In the genomic region with DNA sequence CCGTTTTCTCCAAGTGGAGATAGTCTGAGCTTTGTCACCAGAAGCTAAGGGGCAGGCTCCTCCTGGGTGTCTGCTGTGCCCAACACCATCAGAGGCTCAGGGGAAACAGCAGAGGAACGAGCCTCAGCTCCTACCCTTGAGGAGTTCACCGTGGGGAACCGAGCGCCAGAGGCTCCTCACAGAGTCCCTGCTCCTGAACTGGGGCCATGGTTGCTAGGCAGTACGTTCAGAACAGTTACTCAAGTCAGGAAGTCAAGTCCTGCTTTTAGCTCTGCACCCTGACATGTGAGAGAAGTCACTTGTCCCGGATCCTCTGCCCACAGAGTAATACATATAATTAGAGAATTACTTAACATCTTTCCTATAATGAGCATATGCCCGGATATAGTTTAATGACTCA, we compare ENCODE assay signal across 9 mouse cellular contexts. TPM values are rescaled to one million over a fixed set of nuclear protein-coding genes. Genes with fewer than 3 reads are reported as not detected.
DNase-seq lines count a peak whose midpoint lies in the region; ATAC-seq lines count a peak whose summit lies in the region.
"Had no signal": no experiment of that assay in that cellular context is flagged by ENCODE, and none has a peak within 500 bp of the region (broad histone marks: within the 10 kb centered on the region; RNA-seq: fewer than 3 reads in every experiment).

No protein-coding gene starts in this region.

- no peak overlapping the region for H3K4me2 ChIP-seq in kidney, embryonic 16.5 days (replicated peaks; ENCODE audit: low read depth, low read length)
- H3K4me2 ChIP-seq in embryonic facial prominence, embryonic 14.5 days (ENCODE audit: low read depth, low read length), result peak overlapping the region; percentile 33; the same call in 1 of the 2 replicates

- H3K27me3 ChIP-seq in kidney, embryonic 16.5 days (ENCODE audit: insufficient read depth, low read length), result no peaks in the 10 kb centered on the region
- H3K27me3 ChIP-seq in embryonic facial prominence, embryonic 14.5 days (replicated peaks; ENCODE audit: control insufficient read depth, insufficient read depth, low read length), result no peaks in the 10 kb centered on the region

- WGBS in kidney, embryonic 16.5 days, result 34% methylated on average over 8 of the region's 8 CpGs
- 17% methylated on average over 8 of the region's 8 CpGs for WGBS in embryonic facial prominence, embryonic 14.5 days

- ATAC-seq in kidney, embryonic 16.5 days (ENCODE audit: low FRiP score, low TSS enrichment), result no peak
- peak; percentile 71 for ATAC-seq in embryonic facial prominence, embryonic 14.5 days (ENCODE audit: low read depth)
- no peak for ATAC-seq in erythroblast, adult 5-6 weeks (replicated peaks; ENCODE audit: low FRiP score, poor library complexity, severe bottlenecking)

- no peaks in the 10 kb centered on the region for H3K36me3 ChIP-seq in kidney, embryonic 16.5 days (ENCODE audit: insufficient read depth, low read length)
- H3K36me3 ChIP-seq in embryonic facial prominence, embryonic 14.5 days (ENCODE audit: control insufficient read depth, insufficient read depth, low read length), result no peaks in the 10 kb centered on the region

- H3K9ac ChIP-seq in kidney, embryonic 16.5 days (replicated peaks; ENCODE audit: low read length), result peak overlapping the region; percentile 38; the same call in 1 of the 2 replicates
- H3K9ac ChIP-seq in embryonic facial prominence, embryonic 14.5 days (ENCODE audit: low read depth, low read length), result peak overlapping the region; percentile 42; the same call in 1 of the 2 replicates

- no peak overlapping the region for H3K27ac ChIP-seq in kidney, embryonic 16.5 days (ENCODE audit: low read length)
- peak overlapping the region; percentile 70 for H3K27ac ChIP-seq in embryonic facial prominence, embryonic 14.5 days (replicated peaks; ENCODE audit: low read depth, low read length)

- H3K9me3 ChIP-seq in kidney, embryonic 16.5 days (ENCODE audit: low read length), result no peaks in the 10 kb centered on the region
- H3K9me3 ChIP-seq in embryonic facial prominence, embryonic 14.5 days (ENCODE audit: control insufficient read depth, low read length), result no peaks in the 10 kb centered on the region

- H3K4me3 ChIP-seq in kidney, embryonic 16.5 days (ENCODE audit: low read length), result no peak overlapping the region
- H3K4me3 ChIP-seq in embryonic facial prominence, embryonic 14.5 days (ENCODE audit: low read depth, low read length), result no peak overlapping the region

- DNase-seq in kidney, postnatal 36 days, result no peak
- DNase-seq in embryonic facial prominence, embryonic 14.5 days (ENCODE audit: low spot score), result no peak
- peak; percentile 29 to 48 for DNase-seq in heart, postnatal 36 days
- DNase-seq in neural tube, embryonic 10.5 days (ENCODE audit: extremely low spot score, low spot score), result peak; percentile 32
- no peak for DNase-seq in ovary, postnatal 36 days (ENCODE audit: low spot score)
- no peak for DNase-seq in adrenal gland, adult 2 months

- H3K4me1 ChIP-seq in kidney, embryonic 16.5 days (ENCODE audit: insufficient read depth, low read length), result 0 out of 2 replicates have a peak, but pooled peaks cover 7% of the 10 kb centered on the region
- peaks cover 26% of the 10 kb centered on the region for H3K4me1 ChIP-seq in embryonic facial prominence, embryonic 14.5 days (ENCODE audit: control insufficient read depth, insufficient read depth, low read length)

- intact Hi-C loops in heart, postnatal 36 days (cut with DNase I), result no loop called here

RNA-seq across cellular contexts. Expression of a gene that starts 23.3 kb away (rescaled TPM):
- polyA plus RNA-seq in kidney, embryonic 16.5 days (2015; fragmentation: Nextera tagmentation; extraction: Ambion mirVana), result 16.0 and 18.2 TPM in 2 replicates
- polyA plus RNA-seq in embryonic facial prominence, embryonic 14.5 days (2014; fragmentation: Nextera tagmentation; extraction: Ambion mirVana), result 13.8 and 16.6 TPM in 2 replicates
- 1 to 10 TPM; 6.6 to 7.8 TPM for total RNA-seq in heart, postnatal 36 days (2021)
- 10 to 100 TPM in 1 of 2 experiments, 1 to 10 TPM in 1; 9.9 to 16.7 TPM for total RNA-seq in adrenal gland, adult 2 months (2021)
- polyA plus RNA-seq in adrenal gland, adult 2 months (2012; rRNA removed), result 20.1 and 22.0 TPM in 2 replicates
- 1.7 and 3.1 TPM in 2 replicates for total RNA-seq in erythroblast, adult 5-6 weeks (2015; ENCODE audit: low replicate concordance)
- total RNA-seq in erythroblast, adult 5-6 weeks (2017; ENCODE audit: low replicate concordance), result 0.28 and 0.43 TPM in 2 replicates

RNA-seq across cellular contexts. Expression of a gene that starts 57.2 kb away (rescaled TPM):
- 1.1 and 1.5 TPM in 2 replicates for polyA plus RNA-seq in kidney, embryonic 16.5 days (2015; fragmentation: Nextera tagmentation; extraction: Ambion mirVana)
- 1.6 and 5.9 TPM in 2 replicates for polyA plus RNA-seq in embryonic facial prominence, embryonic 14.5 days (2014; fragmentation: Nextera tagmentation; extraction: Ambion mirVana)
- total RNA-seq in heart, postnatal 36 days (2021), result under 1 TPM in 1 of 2 experiments, not detected in 1; 0.28 TPM
- total RNA-seq in adrenal gland, adult 2 months (2021), result 10 to 100 TPM in 1 of 2 experiments, 1 to 10 TPM in 1; 1.4 to 40.9 TPM
- polyA plus RNA-seq in adrenal gland, adult 2 months (2012; rRNA removed), result 0.46 and 0.83 TPM in 2 replicates
- not detected in 2 replicates for total RNA-seq in erythroblast, adult 5-6 weeks (2015; ENCODE audit: low replicate concordance)
- total RNA-seq in erythroblast, adult 5-6 weeks (2017; ENCODE audit: low replicate concordance), result 7.0 TPM in 1 of 2 replicates, not detected in the other
- total RNA-seq: liver, adult 2 months had no signal
- polyA plus RNA-seq: liver, adult 2 months had no signal

Comparison
In these comparisons a context has a peak if more than half of its experiments do, and no peak if none do; other contexts are left out.
1. DNase-seq: peak in heart, postnatal 36 days (2 of 2) and neural tube, embryonic 10.5 days (single experiment); none in kidney, postnatal 36 days (0 of 2), embryonic facial prominence, embryonic 14.5 days (single experiment), ovary, postnatal 36 days (single experiment) and adrenal gland, adult 2 months (single experiment).